Mouse (Mus musculus): Measurements from ENCODE around the gene Cltb. TPM values are rescaled to one million over a fixed set of nuclear protein-coding genes. Genes with fewer than 3 reads are reported as not detected.
"Not testable (repeated sequence)": the region's sequence is repeated elsewhere in the genome, so short reads cannot be mapped to it uniquely, and the experiment has no call there.

Gene Cltb
- polyA plus RNA-seq, 1 experiment from 2014 or later: 20.0 TPM

- ATAC-seq (replicated peaks; ENCODE audit: low FRiP score): no peak
- DNase-seq (ENCODE audit: low spot score): no peak
- H3K9me3 ChIP-seq (ENCODE audit: control insufficient read depth, low read length): no peaks in the 10 kb centered on the region
- 0 out of 2 replicates have a peak, but pooled peaks cover 2% of the 10 kb centered on the region for H3K4me1 ChIP-seq (replicated peaks; ENCODE audit: control insufficient read depth, insufficient read depth, low read length)
- H3K4me2 ChIP-seq (ENCODE audit: low read depth, low read length, severe bottlenecking): no peak overlapping the region
- no peak overlapping the region for H3K9ac ChIP-seq (ENCODE audit: low read length)
- no peak overlapping the region for H3K4me3 ChIP-seq (ENCODE audit: low read depth, low read length)
- H3K27ac ChIP-seq (ENCODE audit: low read depth, low read length): no peak overlapping the region
- H3K36me3 ChIP-seq (ENCODE audit: control insufficient read depth, insufficient read depth, low read length): no peaks in the 10 kb centered on the region
- no peaks in the 10 kb centered on the region for H3K27me3 ChIP-seq (ENCODE audit: control insufficient read depth, insufficient read depth, low read length)
- 71% methylated on average over 6 of the region's 6 CpGs for WGBS
Measured at GRCm38 (mm10) chr13:54616998-54617397, 5.9 kb upstream of the Cltb start.

DNA sequence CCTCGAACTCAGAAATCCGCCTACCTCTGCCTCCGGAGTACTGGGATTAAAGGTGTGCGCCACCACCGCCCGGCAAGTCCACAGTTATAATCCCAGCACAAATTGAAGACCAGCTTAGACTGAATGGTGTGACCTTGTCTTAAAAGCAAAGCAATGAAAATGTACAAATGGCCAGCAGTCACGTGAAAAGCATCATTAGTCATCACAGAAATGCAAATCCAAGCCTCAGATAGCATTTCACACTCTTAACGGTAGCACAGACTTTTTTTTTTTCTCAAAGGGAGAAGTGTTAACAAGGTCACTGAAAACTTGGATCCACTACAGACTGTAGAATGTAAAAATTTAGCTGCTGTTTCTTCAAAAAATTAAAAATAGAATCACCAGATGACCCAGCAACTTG lies 5.2 kb upstream of the Cltb start:
- DNase-seq (ENCODE audit: low spot score) (no peak), ATAC-seq (replicated peaks; ENCODE audit: low FRiP score) (no peak)
- WGBS: 84% methylated on average over 8 of the region's 8 CpGs
- Histone ChIP-seq H3K9ac (ENCODE audit: low read length) (no peak overlapping the region), H3K9me3 (ENCODE audit: control insufficient read depth, low read length) (no peaks in the 10 kb centered on the region), H3K27ac (ENCODE audit: low read depth, low read length) (no peak overlapping the region), H3K36me3 (ENCODE audit: control insufficient read depth, insufficient read depth, low read length) (no peaks in the 10 kb centered on the region), H3K4me3 (ENCODE audit: low read depth, low read length) (no peak overlapping the region), H3K27me3 (ENCODE audit: control insufficient read depth, insufficient read depth, low read length) (no peaks in the 10 kb centered on the region), H3K4me1 (replicated peaks; ENCODE audit: control insufficient read depth, insufficient read depth, low read length) (0 out of 2 replicates have a peak, but pooled peaks cover 2% of the 10 kb centered on the region), H3K4me2 (ENCODE audit: low read depth, low read length, severe bottlenecking) (no peak overlapping the region)

DNA sequence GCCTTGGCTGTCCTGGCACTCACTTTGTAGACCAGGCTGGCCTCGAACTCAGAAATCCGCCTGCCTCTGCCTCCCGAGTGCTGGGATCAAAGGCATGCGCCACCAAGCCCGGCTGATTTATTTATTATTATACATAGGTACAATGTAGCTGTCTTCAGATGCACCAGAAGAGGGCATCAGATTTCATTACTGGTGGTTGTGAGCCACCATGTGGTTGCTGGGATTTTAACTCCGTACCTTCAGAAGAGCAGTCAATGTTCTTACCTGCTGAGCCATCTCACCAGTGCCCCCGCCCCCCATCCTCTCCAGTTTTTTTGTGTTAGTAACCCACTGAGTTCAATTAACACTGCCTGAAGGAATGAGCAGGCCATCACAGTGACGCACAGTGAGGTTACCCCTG lies 2.0 kb upstream of the Cltb start:
- DNase-seq (ENCODE audit: low spot score); ATAC-seq (replicated peaks; ENCODE audit: low FRiP score); H3K36me3 ChIP-seq (ENCODE audit: control insufficient read depth, insufficient read depth, low read length); H3K9ac ChIP-seq (ENCODE audit: low read length); H3K4me1 ChIP-seq (replicated peaks; ENCODE audit: control insufficient read depth, insufficient read depth, low read length); H3K4me3 ChIP-seq (ENCODE audit: low read depth, low read length); H3K27ac ChIP-seq (ENCODE audit: low read depth, low read length); H3K4me2 ChIP-seq (ENCODE audit: low read depth, low read length, severe bottlenecking); H3K9me3 ChIP-seq (ENCODE audit: control insufficient read depth, low read length): not testable (repeated sequence)
- 83% methylated on average over 8 of the region's 8 CpGs for WGBS
- peaks cover 15% of the 10 kb centered on the region for H3K27me3 ChIP-seq (ENCODE audit: control insufficient read depth, insufficient read depth, low read length)

DNA sequence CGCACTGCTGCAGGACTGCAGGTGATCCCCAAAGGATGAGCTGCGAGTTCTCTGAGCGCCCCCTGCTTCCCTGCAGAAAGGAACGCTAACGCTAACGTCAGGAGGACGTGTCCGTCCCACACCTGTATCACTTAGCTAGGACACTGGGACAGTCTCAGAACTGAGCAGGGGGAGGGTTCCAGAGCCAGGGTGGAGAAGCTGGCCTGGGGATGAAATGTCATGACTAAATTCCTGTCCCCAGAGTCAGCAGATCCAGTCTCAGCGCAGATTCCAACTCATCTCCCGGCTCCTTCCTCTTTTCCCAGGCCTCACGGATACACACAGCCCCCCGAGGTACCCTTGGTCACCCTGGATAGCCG lies 552 bp downstream of the Cltb start:
- H3K4me2 ChIP-seq (ENCODE audit: low read depth, low read length, severe bottlenecking): peak overlapping the region; percentile 77
- ATAC-seq (replicated peaks; ENCODE audit: low FRiP score): no peak
- H3K27me3 ChIP-seq (ENCODE audit: control insufficient read depth, insufficient read depth, low read length): peaks cover 24% of the 10 kb centered on the region
- 8% methylated on average over 13 of the region's 13 CpGs for WGBS
- H3K4me1 ChIP-seq (replicated peaks; ENCODE audit: control insufficient read depth, insufficient read depth, low read length): no peaks in the 10 kb centered on the region
- DNase-seq (ENCODE audit: low spot score): no peak
- no peak overlapping the region for H3K27ac ChIP-seq (ENCODE audit: low read depth, low read length)
- peak overlapping the region; percentile 47 for H3K9ac ChIP-seq (ENCODE audit: low read length)
- no peaks in the 10 kb centered on the region for H3K9me3 ChIP-seq (ENCODE audit: control insufficient read depth, low read length)
- H3K36me3 ChIP-seq (ENCODE audit: control insufficient read depth, insufficient read depth, low read length): no peaks in the 10 kb centered on the region
- peak overlapping the region; percentile 43 for H3K4me3 ChIP-seq (ENCODE audit: low read depth, low read length)

DNA sequence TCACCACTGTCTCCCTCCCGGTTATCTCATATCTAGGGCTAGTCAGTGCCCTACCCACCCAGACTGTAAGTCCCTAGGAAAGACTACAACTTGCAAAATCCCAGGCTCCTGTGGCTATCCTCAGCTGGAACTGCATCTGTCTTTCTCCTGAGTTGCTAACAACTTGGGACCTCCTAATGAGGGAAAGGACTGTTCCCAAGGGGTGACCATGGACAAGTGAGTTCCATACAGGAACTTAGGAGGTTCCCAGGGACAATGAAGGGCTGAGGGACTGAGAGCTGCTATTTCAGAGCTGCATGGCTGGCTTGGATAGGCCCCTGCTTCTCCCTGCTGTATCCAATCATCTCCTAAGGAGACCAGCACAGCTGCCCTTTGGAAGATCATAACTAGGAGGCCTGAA lies 1.8 kb downstream of the Cltb start:
- DNase-seq (ENCODE audit: low spot score) (no peak), ATAC-seq (replicated peaks; ENCODE audit: low FRiP score) (no peak)
- peaks cover 24% of the 10 kb centered on the region for H3K27me3 ChIP-seq (ENCODE audit: control insufficient read depth, insufficient read depth, low read length)
- H3K9me3 ChIP-seq (ENCODE audit: control insufficient read depth, low read length): no peaks in the 10 kb centered on the region
- no peak overlapping the region for H3K27ac ChIP-seq (ENCODE audit: low read depth, low read length)
- H3K9ac ChIP-seq (ENCODE audit: low read length): no peak overlapping the region
- no peaks in the 10 kb centered on the region for H3K4me1 ChIP-seq (replicated peaks; ENCODE audit: control insufficient read depth, insufficient read depth, low read length)
- 17% methylated on average over 1 of the region's 1 CpGs for WGBS
- H3K4me2 ChIP-seq (ENCODE audit: low read depth, low read length, severe bottlenecking): no peak overlapping the region
- no peaks in the 10 kb centered on the region for H3K36me3 ChIP-seq (ENCODE audit: control insufficient read depth, insufficient read depth, low read length)
- no peak overlapping the region for H3K4me3 ChIP-seq (ENCODE audit: low read depth, low read length)

DNA sequence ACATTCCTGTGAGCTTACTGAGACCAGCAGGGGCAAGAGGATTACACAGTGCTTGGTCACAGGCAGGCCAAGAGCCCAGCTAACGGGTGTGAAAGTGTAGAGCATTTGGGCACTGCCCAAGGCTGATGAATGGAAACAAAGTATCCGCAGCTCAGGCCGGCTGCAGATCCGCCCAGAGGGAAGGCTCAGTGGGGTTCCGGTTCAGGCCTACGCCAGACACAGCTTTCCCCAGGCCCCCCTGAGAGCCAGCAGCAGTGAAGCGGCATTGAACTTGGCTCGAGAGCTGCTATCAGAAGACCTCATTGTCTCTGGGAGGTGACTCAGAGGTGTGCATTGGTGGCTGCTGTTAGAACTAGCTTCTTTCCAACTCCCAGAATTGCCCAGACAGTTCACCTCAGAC lies 2.5 kb downstream of the Cltb start:
- ATAC-seq (replicated peaks; ENCODE audit: low FRiP score) (no peak), DNase-seq (ENCODE audit: low spot score) (peak; percentile 48)
- no peaks in the 10 kb centered on the region for H3K9me3 ChIP-seq (ENCODE audit: control insufficient read depth, low read length)
- H3K27me3 ChIP-seq (ENCODE audit: control insufficient read depth, insufficient read depth, low read length): peaks cover 24% of the 10 kb centered on the region
- H3K4me2 ChIP-seq (ENCODE audit: low read depth, low read length, severe bottlenecking): no peak overlapping the region
- H3K27ac ChIP-seq (ENCODE audit: low read depth, low read length): no peak overlapping the region
- 9% methylated on average over 8 of the region's 8 CpGs for WGBS
- H3K36me3 ChIP-seq (ENCODE audit: control insufficient read depth, insufficient read depth, low read length): no peaks in the 10 kb centered on the region
- no peak overlapping the region for H3K4me3 ChIP-seq (ENCODE audit: low read depth, low read length)
- peaks cover 2% of the 10 kb centered on the region; the same call in 1 of the 2 replicates for H3K4me1 ChIP-seq (replicated peaks; ENCODE audit: control insufficient read depth, insufficient read depth, low read length)
- H3K9ac ChIP-seq (ENCODE audit: low read length): no peak overlapping the region

DNA sequence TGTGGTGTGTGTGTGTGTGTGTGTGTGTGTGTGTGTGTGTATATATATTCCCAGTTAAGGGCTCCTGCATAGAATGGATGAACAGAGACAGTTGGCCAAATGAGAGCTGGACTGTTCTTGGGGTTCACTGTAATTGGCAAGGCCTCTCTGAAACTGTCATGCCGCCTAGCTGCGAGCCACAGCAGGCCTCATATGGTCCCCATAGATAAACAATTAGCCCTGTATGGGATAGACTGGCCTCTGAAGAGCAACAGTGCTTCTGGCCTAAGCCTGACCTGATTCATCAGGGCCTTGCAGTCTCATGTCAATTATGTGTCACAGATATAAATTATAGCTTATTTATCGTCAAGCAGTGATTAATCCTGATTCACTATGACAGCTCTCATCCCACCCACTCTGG lies 3.1 kb downstream of the Cltb start:
- H3K9ac ChIP-seq (ENCODE audit: low read length): no peak overlapping the region

DNA sequence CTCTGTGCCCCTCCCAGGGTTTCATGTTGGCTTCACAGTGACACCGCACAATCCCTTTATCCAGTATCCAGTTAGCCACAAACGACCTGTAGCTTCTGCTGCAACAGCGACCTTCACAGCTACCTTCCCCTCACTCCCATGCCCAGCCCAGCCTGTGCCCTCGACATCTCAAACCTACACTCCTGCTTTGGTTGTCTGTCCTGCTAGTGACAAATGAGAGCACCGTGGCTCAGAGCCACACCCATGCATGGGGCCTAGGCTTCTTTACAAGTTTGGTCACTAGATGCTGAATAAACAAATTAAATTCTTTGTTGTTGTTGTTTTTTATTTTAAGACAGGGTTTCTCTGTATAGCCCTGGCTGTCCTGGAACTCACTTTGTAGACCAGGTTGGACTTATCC lies 3.9 kb downstream of the Cltb start:
- Histone ChIP-seq H3K27me3 (ENCODE audit: control insufficient read depth, insufficient read depth, low read length) (peaks cover 28% of the 10 kb centered on the region), H3K4me3 (ENCODE audit: low read depth, low read length) (no peak overlapping the region), H3K9me3 (ENCODE audit: control insufficient read depth, low read length) (no peaks in the 10 kb centered on the region), H3K4me1 (replicated peaks; ENCODE audit: control insufficient read depth, insufficient read depth, low read length) (peaks cover 2% of the 10 kb centered on the region; the same call in 1 of the 2 replicates), H3K9ac (ENCODE audit: low read length) (no peak overlapping the region), H3K36me3 (ENCODE audit: control insufficient read depth, insufficient read depth, low read length) (no peaks in the 10 kb centered on the region), H3K4me2 (ENCODE audit: low read depth, low read length, severe bottlenecking) (no peak overlapping the region), H3K27ac (ENCODE audit: low read depth, low read length) (no peak overlapping the region)
- no peak for DNase-seq (ENCODE audit: low spot score)
- 66% methylated on average over 5 of the region's 5 CpGs for WGBS
- no peak for ATAC-seq (replicated peaks; ENCODE audit: low FRiP score)

More for the DNA sequence above, 3.1 kb downstream of the Cltb start:
- Histone ChIP-seq H3K4me2 (ENCODE audit: low read depth, low read length, severe bottlenecking) (no peak overlapping the region), H3K36me3 (ENCODE audit: control insufficient read depth, insufficient read depth, low read length) (no peaks in the 10 kb centered on the region), H3K27ac (ENCODE audit: low read depth, low read length) (no peak overlapping the region), H3K9me3 (ENCODE audit: control insufficient read depth, low read length) (no peaks in the 10 kb centered on the region), H3K4me1 (replicated peaks; ENCODE audit: control insufficient read depth, insufficient read depth, low read length) (peaks cover 2% of the 10 kb centered on the region; the same call in 1 of the 2 replicates), H3K27me3 (ENCODE audit: control insufficient read depth, insufficient read depth, low read length) (peaks cover 24% of the 10 kb centered on the region), H3K4me3 (ENCODE audit: low read depth, low read length) (no peak overlapping the region)
- ATAC-seq (replicated peaks; ENCODE audit: low FRiP score): no peak
- no peak for DNase-seq (ENCODE audit: low spot score)
- WGBS: 79% methylated on average over 3 of the region's 3 CpGs

GRCm38 (mm10) chr13:54605426-54605825 lies 5.7 kb downstream of the Cltb start:
- Histone ChIP-seq H3K36me3 (ENCODE audit: control insufficient read depth, insufficient read depth, low read length) (no peaks in the 10 kb centered on the region), H3K4me2 (ENCODE audit: low read depth, low read length, severe bottlenecking) (no peak overlapping the region), H3K27me3 (ENCODE audit: control insufficient read depth, insufficient read depth, low read length) (peaks cover 28% of the 10 kb centered on the region), H3K27ac (ENCODE audit: low read depth, low read length) (no peak overlapping the region), H3K9me3 (ENCODE audit: control insufficient read depth, low read length) (no peaks in the 10 kb centered on the region), H3K9ac (ENCODE audit: low read length) (no peak overlapping the region), H3K4me1 (replicated peaks; ENCODE audit: control insufficient read depth, insufficient read depth, low read length) (peaks cover 2% of the 10 kb centered on the region; the same call in 1 of the 2 replicates), H3K4me3 (ENCODE audit: low read depth, low read length) (no peak overlapping the region)
- ATAC-seq (replicated peaks; ENCODE audit: low FRiP score) (no peak), DNase-seq (ENCODE audit: low spot score) (no peak)
- WGBS: 84% methylated on average over 5 of the region's 5 CpGs
